Mouse (Mus musculus) brain, embryonic 14.5 days (tissue): ENCODE results near the gene Sde2. TPM values are rescaled to one million over a fixed set of nuclear protein-coding genes. Genes with fewer than 3 reads are reported as not detected.
A peak's percentile ranks its signal among the peaks of the same experiment; 100 is the strongest.

Source experiments
- DNase-seq: peaks from one replicate; pipeline ENCODE4 v3.0.0-alpha.2; 2011; ENCODE audit warnings: low read depth
- CTCF ChIP-seq: fragments of 200-500 bp; IDR thresholded peaks from 2 replicates; pipeline ENCODE4 v1.5.1; 2012; ENCODE audit warnings: inconsistent platforms, mild to moderate bottlenecking, moderate library complexity, borderline replicate concordance; ENCODE audit not compliant: insufficient read depth, insufficient read length; ENCODE audit errors: extremely low read depth
- POLR2A ChIP-seq: fragments of 200-500 bp; IDR thresholded peaks from 2 replicates; pipeline ENCODE4 v1.6.1; 2012; ENCODE audit warnings: mild to moderate bottlenecking, inconsistent platforms, borderline replicate concordance; ENCODE audit not compliant: poor library complexity, insufficient read depth, insufficient read length, severe bottlenecking; ENCODE audit errors: extremely low read depth
- polyA plus RNA-seq: library from polyadenylated mRNA; depleted of rRNA; stranded (reverse); fragments of >200 nt; gene quantifications from 2 replicates; pipeline ENCODE4 v1.2.3, GENCODE M21; 2012; rRNA removed

The Sde2 gene
- 22.0 and 25.5 TPM in 2 replicates for polyA plus RNA-seq

GRCm38 (mm10) chr1:180850316-180851270, at the start of gene Sde2:
Gene Sde2 (plus strand): TSS chr1:180851127.
- DNase-seq = peak; percentile 100
- TF ChIP-seq POLR2A (peak; percentile 99), CTCF (no peak)

DNA sequence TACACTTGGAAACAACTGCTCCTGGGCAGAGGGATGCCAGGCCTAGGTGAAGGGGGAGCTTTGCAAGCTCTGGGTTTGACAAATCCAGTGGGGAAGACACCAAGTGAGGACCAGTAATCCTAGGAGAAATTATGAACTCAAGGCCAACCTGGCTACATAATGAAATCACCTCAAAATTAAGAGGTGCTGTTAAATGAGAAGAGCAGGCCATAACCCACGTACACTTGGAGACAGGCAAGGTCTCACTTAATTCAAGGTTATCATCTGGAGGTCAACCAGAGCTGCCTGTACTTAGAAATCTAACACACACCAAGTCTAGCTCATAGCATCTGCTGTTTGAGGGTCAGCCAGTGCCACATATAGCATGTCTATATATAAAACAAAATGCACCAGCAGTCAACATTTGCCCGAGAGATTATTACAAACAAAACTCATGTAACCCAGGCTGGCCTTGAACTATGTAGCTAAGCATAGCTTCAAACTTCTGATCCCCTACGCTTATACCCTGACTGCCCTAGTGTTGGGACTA, 49.4 kb upstream of the Sde2 start:
- no peak for DNase-seq
- no peak for TF ChIP-seq CTCF
- no peak for TF ChIP-seq POLR2A

DNA sequence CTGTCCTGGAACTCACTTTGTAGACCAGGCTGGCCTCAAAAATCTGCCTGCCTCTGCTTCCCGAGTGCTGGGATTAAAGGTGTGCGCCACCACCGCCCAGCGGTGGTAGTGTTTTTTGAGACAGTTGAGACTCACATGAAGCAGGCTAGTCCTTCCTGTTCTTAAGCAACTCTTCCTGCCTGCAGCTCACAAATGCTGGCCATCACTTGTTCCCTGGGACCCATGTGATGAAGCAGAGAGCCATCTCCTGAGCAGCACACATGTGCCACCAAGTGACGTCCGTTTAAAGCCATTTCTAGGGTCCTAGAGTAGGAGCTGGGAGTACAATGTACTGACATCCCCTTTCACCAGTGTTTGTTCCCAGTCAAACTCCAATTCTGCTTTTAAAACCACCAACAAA, 47.0 kb upstream of the Sde2 start:
- TF ChIP-seq CTCF = no peak
- DNase-seq = no peak

- no peak for TF ChIP-seq CTCF
- no peak for TF ChIP-seq POLR2A
Observed at GRCm38 (mm10) chr1:180808831-180809230, 42.1 kb upstream of the Sde2 start.

DNA sequence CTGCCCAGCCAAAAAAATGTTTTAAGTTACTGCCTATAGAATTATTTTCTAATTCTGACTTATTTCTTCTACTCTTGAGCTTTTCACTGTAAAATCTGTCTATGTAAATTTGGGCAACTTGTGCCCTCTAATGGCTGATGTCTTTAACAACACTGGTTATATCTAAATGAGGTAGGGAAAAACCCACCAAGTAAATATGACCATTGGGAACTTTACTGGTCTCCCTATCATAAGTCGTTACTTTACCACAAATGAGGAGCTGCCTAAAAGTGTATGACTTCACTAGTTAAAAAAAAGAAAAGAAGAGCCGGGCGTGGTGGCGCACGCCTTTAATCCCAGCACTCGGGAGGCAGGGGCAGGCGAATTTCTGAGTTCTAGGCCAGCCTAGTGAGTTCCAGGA, 40.0 kb upstream of the Sde2 start:
- peak; percentile 58 for DNase-seq
- TF ChIP-seq POLR2A (no peak), CTCF (no peak)

More at GRCm38 (mm10) chr1:180808831-180809230, 42.1 kb upstream of the Sde2 start:
- DNase-seq = peak; percentile 17

DNA sequence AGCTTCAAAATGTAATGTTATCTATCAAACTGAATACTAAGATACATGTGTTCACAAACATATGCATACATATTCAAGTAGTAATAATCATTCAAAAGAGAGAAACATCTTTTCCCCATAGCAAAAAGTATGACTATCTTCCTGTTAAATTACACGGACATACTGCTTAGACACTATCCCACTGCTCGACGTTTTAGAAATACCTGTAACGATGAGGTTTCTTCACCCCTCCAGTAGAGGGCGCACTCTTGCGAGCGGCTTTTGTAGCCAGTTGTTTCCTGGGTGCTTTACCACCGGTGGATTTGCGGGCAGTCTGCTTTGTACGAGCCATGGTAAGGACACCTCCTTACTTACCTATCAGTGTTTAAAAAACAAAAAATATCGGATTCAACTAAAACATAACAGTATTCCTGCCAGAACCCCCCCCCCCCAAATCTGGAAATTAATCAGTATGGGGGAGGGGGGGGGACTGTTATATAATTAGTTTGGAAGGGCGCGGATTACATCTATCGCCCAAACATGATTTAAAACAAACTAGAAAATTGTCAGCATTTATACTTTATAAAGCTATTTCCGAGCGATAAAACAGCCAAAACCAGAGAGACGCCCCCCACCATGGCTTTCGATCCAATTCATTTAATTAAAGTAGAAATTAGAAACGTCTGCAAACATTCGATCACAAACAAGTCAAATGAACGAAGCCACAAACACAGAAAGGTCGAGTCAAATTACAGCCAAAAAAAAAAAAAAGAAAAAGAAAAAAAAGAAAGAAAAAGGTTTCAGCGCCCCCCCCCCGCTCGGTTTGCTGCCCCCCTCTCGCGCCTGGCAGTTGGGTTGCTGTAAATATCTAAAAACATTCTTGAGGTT, 39.1 kb upstream of the Sde2 start:
- peak; percentile 23 for DNase-seq
- TF ChIP-seq POLR2A = no peak
- peak; percentile 46; the same call in 1 of the 2 replicates for TF ChIP-seq CTCF

DNA sequence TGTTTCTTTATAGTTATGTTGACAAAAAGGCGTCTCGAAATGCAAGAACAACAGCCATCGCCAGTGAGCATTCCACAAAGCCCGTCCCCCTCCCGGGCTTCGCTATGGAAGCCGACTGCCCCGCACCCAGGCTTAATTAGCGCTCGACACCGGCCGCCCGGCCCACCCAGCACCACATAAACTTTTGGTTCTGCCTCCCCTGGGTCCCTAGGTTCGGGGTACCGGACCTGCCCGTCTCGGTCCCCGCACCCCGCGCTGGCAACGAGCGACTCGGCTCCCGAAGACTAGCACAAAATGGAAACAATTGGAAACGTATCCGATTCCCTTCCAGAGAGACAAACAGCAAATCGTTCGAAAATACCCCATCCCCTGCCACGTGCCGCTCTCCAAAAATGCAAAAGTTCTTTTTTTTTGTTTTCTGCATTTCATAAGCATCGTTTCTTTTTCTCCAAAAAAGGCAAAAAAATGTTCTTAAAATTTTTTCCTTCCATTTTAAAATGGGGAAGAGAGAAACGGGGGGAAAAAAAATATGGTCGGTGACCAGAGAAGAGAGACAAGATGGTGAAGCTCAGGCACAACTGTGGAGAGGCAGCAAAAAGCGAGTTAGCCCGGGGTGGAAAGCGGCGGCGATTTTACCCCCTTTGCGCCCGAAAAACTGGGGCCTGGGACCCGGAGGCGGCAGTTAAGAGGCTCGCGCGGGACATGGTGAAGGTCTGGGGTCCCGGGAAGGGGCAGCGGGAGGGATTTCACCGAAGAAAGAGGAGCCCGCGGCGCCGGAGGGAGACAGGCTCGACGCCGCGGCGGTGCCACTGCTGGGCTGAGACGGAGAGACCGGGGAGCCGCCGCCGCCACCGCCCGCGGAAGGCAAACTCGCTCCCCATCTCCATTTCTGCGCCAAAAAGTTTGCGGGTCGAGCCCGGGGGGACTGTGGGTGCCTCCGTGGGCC, 38.2 kb upstream of the Sde2 start:
- DNase-seq = peak; percentile 78
- no peak for TF ChIP-seq CTCF

GRCm38 (mm10) chr1:180813409-180813884, 37.5 kb upstream of the Sde2 start:
- no peak for TF ChIP-seq CTCF
- peak; percentile 48; the same call in 1 of the 2 replicates for TF ChIP-seq POLR2A
- peak; percentile 97 for DNase-seq

GRCm38 (mm10) chr1:180813885-180814740, 36.8 kb upstream of the Sde2 start, which contains the start of gene H3f3a:
Gene H3f3a (minus strand): TSS chr1:180813943.
- DNase-seq = peak; percentile 81
- TF ChIP-seq CTCF (no peak), POLR2A (peak; percentile 48; the same call in 1 of the 2 replicates)
